Mouse (Mus musculus): ENCODE results near the gene Krtap17-1. TPM values are rescaled to one million over a fixed set of nuclear protein-coding genes. Genes with fewer than 3 reads are reported as not detected.

The Krtap17-1 gene
- polyA plus RNA-seq, 1 experiment from 2014 or later: 0.75 TPM

DNA sequence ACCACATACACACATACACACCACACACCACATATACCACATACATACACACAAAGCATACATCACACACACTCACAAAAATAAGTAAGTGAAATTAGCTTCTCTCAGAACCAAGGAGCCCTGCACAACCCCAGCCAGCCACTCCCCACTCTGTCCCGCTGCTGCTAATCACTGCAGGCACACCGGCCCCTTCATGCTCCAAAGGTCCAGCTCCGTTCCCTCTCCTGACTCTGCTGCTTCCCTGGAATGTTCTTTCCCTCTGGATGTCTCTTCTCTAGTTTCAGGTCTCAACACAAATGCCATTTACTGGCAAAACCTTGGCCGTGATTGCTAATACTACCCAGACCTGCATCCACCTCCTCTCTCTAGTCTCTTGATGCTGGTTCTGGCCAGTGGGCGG, 16.9 kb upstream of the Krtap17-1 start:
- no peak overlapping the region for H3K27ac ChIP-seq (ENCODE audit: low read depth)
- WGBS: 72% methylated on average over 5 of the region's 5 CpGs
- no peak overlapping the region for H3K4me2 ChIP-seq
- no peaks in the 10 kb centered on the region for H3K9me3 ChIP-seq (ENCODE audit: low read depth, low read length)
- no peak for DNase-seq
- H3K4me1 ChIP-seq (ENCODE audit: insufficient read depth): no peaks in the 10 kb centered on the region
- ATAC-seq (ENCODE audit: insufficient read depth): no peak
- H3K36me3 ChIP-seq (ENCODE audit: insufficient read depth): no peaks in the 10 kb centered on the region
- no peak overlapping the region for H3K4me3 ChIP-seq (ENCODE audit: low read depth, low read length)
- H3K27me3 ChIP-seq (ENCODE audit: insufficient read depth, low read length): no peaks in the 10 kb centered on the region
- no peak overlapping the region for H3K9ac ChIP-seq
- TF ChIP-seq CTCF (IDR thresholded peaks at IDR 0.05; ENCODE audit: low read depth): no peak

DNA sequence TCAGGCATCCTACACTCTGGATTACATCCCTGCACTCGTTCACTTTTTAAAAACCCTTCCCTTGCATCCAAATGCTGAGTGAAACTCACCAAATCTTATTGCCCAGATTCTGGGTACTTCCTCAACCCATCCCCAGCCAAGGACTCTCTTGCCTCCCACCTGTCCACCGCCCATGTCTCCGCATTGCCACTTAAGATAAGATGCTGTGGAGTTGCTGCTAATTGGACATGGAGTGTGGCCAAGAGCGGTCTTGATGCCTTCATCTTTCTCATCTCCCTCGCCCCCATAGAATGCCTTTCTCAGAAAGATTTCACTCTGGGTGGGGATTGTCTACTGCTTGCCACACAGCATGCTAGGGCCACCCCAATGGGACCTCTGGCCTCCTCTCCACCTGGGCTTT, 14.5 kb upstream of the Krtap17-1 start:
- no peak for DNase-seq
- no peaks in the 10 kb centered on the region for H3K4me1 ChIP-seq (ENCODE audit: insufficient read depth)
- no peaks in the 10 kb centered on the region for H3K27me3 ChIP-seq (ENCODE audit: insufficient read depth, low read length)
- no peak for ATAC-seq (ENCODE audit: insufficient read depth)
- no peaks in the 10 kb centered on the region for H3K9me3 ChIP-seq (ENCODE audit: low read depth, low read length)
- no peak overlapping the region for H3K27ac ChIP-seq (ENCODE audit: low read depth)
- H3K4me3 ChIP-seq (ENCODE audit: low read depth, low read length): no peak overlapping the region
- no peaks in the 10 kb centered on the region for H3K36me3 ChIP-seq (ENCODE audit: insufficient read depth)
- 81% methylated on average over 5 of the region's 5 CpGs for WGBS
- no peak overlapping the region for H3K9ac ChIP-seq
- TF ChIP-seq CTCF (IDR thresholded peaks at IDR 0.05; ENCODE audit: low read depth): no peak
- H3K4me2 ChIP-seq: no peak overlapping the region

DNA sequence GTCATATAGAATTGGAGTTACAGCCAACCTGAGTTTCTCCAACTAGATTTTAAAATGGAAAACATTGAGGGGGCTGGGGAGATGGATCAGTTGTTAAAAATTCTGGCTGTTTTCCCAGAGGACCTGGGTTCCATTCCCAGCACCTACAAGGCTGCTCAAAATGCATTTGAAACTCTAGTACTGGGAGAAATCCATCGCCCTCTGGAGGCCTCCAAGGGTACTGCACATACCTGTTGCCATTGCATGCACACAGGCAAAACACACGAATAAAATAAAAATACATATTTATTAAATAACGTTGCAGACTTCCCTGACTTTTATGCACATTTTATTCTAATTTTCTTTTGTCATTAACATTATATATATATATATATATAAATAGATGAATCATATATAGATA, 12.8 kb upstream of the Krtap17-1 start:
- Histone ChIP-seq H3K4me2 (no peak overlapping the region), H3K4me3 (ENCODE audit: low read depth, low read length) (no peak overlapping the region), H3K36me3 (ENCODE audit: insufficient read depth) (no peaks in the 10 kb centered on the region), H3K27ac (ENCODE audit: low read depth) (no peak overlapping the region), H3K9me3 (ENCODE audit: low read depth, low read length) (no peaks in the 10 kb centered on the region), H3K4me1 (ENCODE audit: insufficient read depth) (no peaks in the 10 kb centered on the region), H3K9ac (no peak overlapping the region), H3K27me3 (ENCODE audit: insufficient read depth, low read length) (no peaks in the 10 kb centered on the region)
- WGBS: 54% methylated on average over 3 of the region's 3 CpGs
- TF ChIP-seq CTCF (IDR thresholded peaks at IDR 0.05; ENCODE audit: low read depth): peak; percentile 56
- DNase-seq (no peak), ATAC-seq (ENCODE audit: insufficient read depth) (no peak)

DNA sequence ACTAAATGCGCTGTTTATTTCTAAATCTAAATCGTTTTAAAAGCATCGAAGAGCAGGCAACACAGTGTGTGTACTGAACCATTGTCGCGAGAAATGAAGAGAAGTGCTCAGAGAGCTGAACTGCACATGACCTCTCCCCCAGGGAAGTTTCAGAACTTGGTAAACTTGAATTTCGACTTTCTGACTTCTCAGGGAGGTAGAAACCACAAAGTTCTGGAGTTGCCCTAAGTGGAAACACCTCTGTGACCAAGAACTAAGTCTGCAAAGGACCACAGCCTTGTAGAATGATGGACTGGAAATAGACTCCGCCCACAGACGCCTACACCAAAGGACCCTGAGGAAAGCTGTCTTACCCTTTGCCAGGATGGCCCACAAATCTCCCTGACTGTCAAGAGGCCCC, 12.1 kb upstream of the Krtap17-1 start:
- WGBS: 58% methylated on average over 8 of the region's 8 CpGs
- Histone ChIP-seq H3K4me3 (ENCODE audit: low read depth, low read length) (no peak overlapping the region), H3K9ac (no peak overlapping the region), H3K4me2 (no peak overlapping the region), H3K4me1 (ENCODE audit: insufficient read depth) (no peaks in the 10 kb centered on the region), H3K9me3 (ENCODE audit: low read depth, low read length) (no peaks in the 10 kb centered on the region), H3K27ac (ENCODE audit: low read depth) (0 out of 2 replicates have a peak overlapping the region, but pooled peaks have one; percentile 42), H3K27me3 (ENCODE audit: insufficient read depth, low read length) (no peaks in the 10 kb centered on the region), H3K36me3 (ENCODE audit: insufficient read depth) (no peaks in the 10 kb centered on the region)
- no peak for TF ChIP-seq CTCF (IDR thresholded peaks at IDR 0.05; ENCODE audit: low read depth)
- ATAC-seq (ENCODE audit: insufficient read depth): peak; percentile 35; the same call in 1 of the 2 replicates
- peak; percentile 57 for DNase-seq

DNA sequence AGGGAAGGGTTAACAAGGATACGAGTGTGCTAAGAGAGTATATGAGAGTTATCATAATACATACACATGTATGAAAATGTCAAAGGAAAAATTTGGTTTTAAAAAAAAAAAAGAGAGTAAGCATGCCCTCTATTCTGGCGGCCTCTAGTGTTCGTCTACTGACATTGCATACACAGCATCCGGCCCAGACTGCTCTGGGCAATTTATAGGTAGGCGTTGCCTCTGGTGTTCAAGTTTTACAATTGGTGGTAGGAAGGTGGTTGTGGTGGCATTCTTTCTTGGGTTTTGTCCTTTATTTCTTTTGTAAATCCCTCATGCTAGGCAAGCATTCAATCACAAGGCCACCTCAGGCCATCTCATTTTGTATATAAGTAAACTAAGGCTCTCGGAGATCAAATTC, 11.1 kb upstream of the Krtap17-1 start:
- no peak overlapping the region for H3K4me3 ChIP-seq (ENCODE audit: low read depth, low read length)
- 15% methylated on average over 6 of the region's 6 CpGs for WGBS
- no peaks in the 10 kb centered on the region for H3K36me3 ChIP-seq (ENCODE audit: insufficient read depth)

DNA sequence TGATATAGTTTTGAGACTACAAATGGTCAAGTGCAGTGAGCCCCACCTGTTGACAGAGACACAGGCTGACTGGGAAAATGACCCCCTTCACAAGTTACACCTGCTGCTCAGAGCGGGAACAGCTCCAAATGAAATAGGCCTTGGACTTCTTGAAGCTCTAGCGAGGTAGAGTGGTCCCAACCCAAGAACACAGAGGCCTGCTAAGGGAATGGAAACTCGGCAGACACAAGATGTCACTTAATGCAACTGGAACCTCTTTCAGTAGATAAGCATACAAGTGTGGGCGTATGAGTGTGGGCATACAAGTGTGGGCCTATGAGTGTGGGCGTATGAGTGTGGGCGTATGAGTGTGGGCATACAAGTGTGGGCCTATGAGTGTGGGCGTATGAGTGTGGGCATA, 5.3 kb upstream of the Krtap17-1 start:
- whole genome bisulfite sequencing: 87% methylated on average over 7 of the region's 7 CpGs

More for the DNA sequence above, 11.1 kb upstream of the Krtap17-1 start:
- no peak overlapping the region for H3K9ac ChIP-seq
- no peak overlapping the region for H3K27ac ChIP-seq (ENCODE audit: low read depth)
- no peaks in the 10 kb centered on the region for H3K27me3 ChIP-seq (ENCODE audit: insufficient read depth, low read length)
- DNase-seq: peak; percentile 82
- peak; percentile 85 for TF ChIP-seq CTCF (IDR thresholded peaks at IDR 0.05; ENCODE audit: low read depth)
- no peak for ATAC-seq (ENCODE audit: insufficient read depth)
- no peaks in the 10 kb centered on the region for H3K4me1 ChIP-seq (ENCODE audit: insufficient read depth)
- H3K4me2 ChIP-seq: no peak overlapping the region
- H3K9me3 ChIP-seq (ENCODE audit: low read depth, low read length): no peaks in the 10 kb centered on the region

DNA sequence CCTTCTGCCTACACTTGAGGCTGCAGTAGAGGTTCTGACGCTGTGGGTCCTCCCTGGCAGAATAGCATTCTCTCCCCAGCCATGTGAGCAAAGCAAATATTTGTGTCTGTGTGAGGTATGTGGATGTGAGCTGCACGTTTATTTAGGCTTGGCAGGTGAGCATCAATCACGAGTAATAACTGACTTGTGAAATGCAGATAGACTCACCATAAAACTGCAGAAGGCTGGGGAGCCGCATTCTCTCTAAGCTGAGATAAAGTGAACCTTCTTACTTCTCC, 529 bp upstream of the Krtap17-1 start:
- WGBS: 24% methylated on average over 4 of the region's 4 CpGs
- Histone ChIP-seq H3K27me3 (ENCODE audit: insufficient read depth, low read length) (peaks cover 8% of the 10 kb centered on the region; the same call in 1 of the 2 replicates), H3K9me3 (ENCODE audit: low read depth, low read length) (no peaks in the 10 kb centered on the region), H3K9ac (no peak overlapping the region), H3K4me3 (ENCODE audit: low read depth, low read length) (no peak overlapping the region), H3K4me1 (ENCODE audit: insufficient read depth) (no peaks in the 10 kb centered on the region), H3K4me2 (no peak overlapping the region), H3K27ac (ENCODE audit: low read depth) (no peak overlapping the region), H3K36me3 (ENCODE audit: insufficient read depth) (no peaks in the 10 kb centered on the region)
- no peak for ATAC-seq (ENCODE audit: insufficient read depth)
- DNase-seq: peak; percentile 6
- no peak for TF ChIP-seq CTCF (IDR thresholded peaks at IDR 0.05; ENCODE audit: low read depth)

More for the DNA sequence above, 5.3 kb upstream of the Krtap17-1 start:
- Histone ChIP-seq H3K9me3 (ENCODE audit: low read depth, low read length) (no peaks in the 10 kb centered on the region), H3K4me3 (ENCODE audit: low read depth, low read length) (no peak overlapping the region), H3K9ac (no peak overlapping the region), H3K27me3 (ENCODE audit: insufficient read depth, low read length) (peaks cover under 1% of the 10 kb centered on the region; the same call in 1 of the 2 replicates), H3K36me3 (ENCODE audit: insufficient read depth) (no peaks in the 10 kb centered on the region), H3K4me1 (ENCODE audit: insufficient read depth) (no peaks in the 10 kb centered on the region), H3K27ac (ENCODE audit: low read depth) (no peak overlapping the region), H3K4me2 (no peak overlapping the region)
- no peak for DNase-seq
- no peak for TF ChIP-seq CTCF (IDR thresholded peaks at IDR 0.05; ENCODE audit: low read depth)
- ATAC-seq (ENCODE audit: insufficient read depth): no peak

DNA sequence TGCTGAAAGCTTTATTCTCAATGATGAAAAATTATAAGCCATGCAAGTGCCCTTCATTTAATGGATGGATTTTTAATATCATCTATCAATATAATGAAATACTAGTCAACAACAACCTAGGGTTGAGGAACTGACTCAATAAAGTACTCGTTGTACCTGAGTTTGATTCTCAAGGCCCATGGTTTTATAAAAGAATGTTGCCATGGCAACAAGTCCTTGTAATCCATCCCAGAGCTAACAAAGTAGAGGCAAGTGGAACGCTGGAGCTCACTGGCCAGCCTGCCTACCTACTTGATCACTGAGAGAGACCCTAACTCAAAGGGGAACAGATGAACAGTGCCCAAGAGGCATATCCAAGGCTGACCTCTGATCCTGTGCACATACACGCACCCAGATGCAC, 3.2 kb downstream of the Krtap17-1 start:
- H3K9me3 ChIP-seq (ENCODE audit: low read depth, low read length): no peaks in the 10 kb centered on the region
- no peak for TF ChIP-seq CTCF (IDR thresholded peaks at IDR 0.05; ENCODE audit: low read depth)
- H3K9ac ChIP-seq: no peak overlapping the region
- DNase-seq (no peak), ATAC-seq (ENCODE audit: insufficient read depth) (no peak)
- 67% methylated on average over 3 of the region's 3 CpGs for WGBS
- H3K27ac ChIP-seq (ENCODE audit: low read depth): no peak overlapping the region
- H3K4me2 ChIP-seq: no peak overlapping the region
- H3K36me3 ChIP-seq (ENCODE audit: insufficient read depth): no peaks in the 10 kb centered on the region
- H3K27me3 ChIP-seq (ENCODE audit: insufficient read depth, low read length): peaks cover 8% of the 10 kb centered on the region; the same call in 1 of the 2 replicates
- no peaks in the 10 kb centered on the region for H3K4me1 ChIP-seq (ENCODE audit: insufficient read depth)
- H3K4me3 ChIP-seq (ENCODE audit: low read depth, low read length): no peak overlapping the region

Data from lung, embryonic 14.5 days (tissue).